Mouse (Mus musculus) heart, embryonic 13.5 days (tissue): ENCODE measurements around the gene Cd300ld3. TPM values are rescaled to one million over a fixed set of nuclear protein-coding genes. Genes with fewer than 3 reads are reported as not detected.
"Not testable (repeated sequence)": the region's sequence is repeated elsewhere in the genome, so short reads cannot be mapped to it uniquely, and the experiment has no call there.

Experiments used
- ATAC-seq: fragments of 200-750 bp; cut with Nextera tagmentation; 2 replicates; pipeline ENCODE4 v1.8.0; 2017; ENCODE audit warnings: moderate TSS enrichment; ENCODE audit not compliant: insufficient number of reproducible peaks, low FRiP score, low TSS enrichment; ENCODE audit errors: extremely low read depth
- H3K27ac ChIP-seq: fragments of 300-500 bp; sonication (generic); replicated peaks from 2 replicates; pipeline ENCODE4 v1.5.1; 2015; ENCODE audit warnings: moderate library complexity, mild to moderate bottlenecking, inconsistent platforms
- H3K27me3 ChIP-seq: fragments of 300-500 bp; sonication (generic); replicated peaks from 2 replicates; pipeline ENCODE4 v1.6.1; 2015; ENCODE audit warnings: mild to moderate bottlenecking, inconsistent platforms
- H3K36me3 ChIP-seq: fragments of 300-500 bp; sonication (generic); 2 replicates; pipeline ENCODE4 v1.6.1; 2015; ENCODE audit warnings: mild to moderate bottlenecking, inconsistent platforms
- H3K4me1 ChIP-seq: fragments of 300-500 bp; sonication (generic); 2 replicates; pipeline ENCODE4 v1.6.1; 2015; ENCODE audit warnings: inconsistent platforms
- H3K4me2 ChIP-seq: fragments of 300-500 bp; sonication (generic); 2 replicates; pipeline ENCODE4 v1.6.1; 2015; ENCODE audit warnings: inconsistent platforms, mild to moderate bottlenecking, moderate library complexity
- H3K4me3 ChIP-seq: fragments of 300-500 bp; sonication (generic); 2 replicates; pipeline ENCODE4 v1.5.1; 2015; ENCODE audit warnings: moderate library complexity, mild to moderate bottlenecking, inconsistent platforms
- H3K9ac ChIP-seq: fragments of 300-500 bp; sonication (generic); 2 replicates; pipeline ENCODE4 v1.6.1; 2015; ENCODE audit warnings: inconsistent platforms, mild to moderate bottlenecking, moderate library complexity
- H3K9me3 ChIP-seq: fragments of 300-500 bp; sonication (generic); 2 replicates; pipeline ENCODE4 v1.6.1; 2016; ENCODE audit warnings: inconsistent platforms
- WGBS: fragments of 180-500 bp; shearing (Covaris S2); methylation state at CpG from one replicate; pipeline ENCODE4 v1.1.7; 2015; ENCODE audit warnings: mixed read lengths; 5-methylcytosine and 5-hydroxymethylcytosine counted together
- polyA plus RNA-seq: library from polyadenylated mRNA; unstranded; fragments of >200 nt; fragmentation: Nextera tagmentation; extraction: Ambion mirVana; gene quantifications from 2 replicates; pipeline ENCODE4 v1.2.1, GENCODE M21; 2015

The Cd300ld3 gene
- polyA plus RNA-seq, 1 experiment from 2014 or later, result not detected

GRCm38 (mm10) chr11:115052991-115053390 is 4.8 kb upstream of the Cd300ld3 start:
- 64% methylated on average over 1 of the region's 1 CpGs for WGBS

GRCm38 (mm10) chr11:115052206-115052605 is 4.0 kb upstream of the Cd300ld3 start:
- H3K9me3 ChIP-seq, result no peaks in the 10 kb centered on the region
- H3K4me3 ChIP-seq, result no peak overlapping the region
- no peaks in the 10 kb centered on the region for H3K4me1 ChIP-seq
- no peaks in the 10 kb centered on the region; the same call in 1 of the 2 replicates for H3K27me3 ChIP-seq
- no peak overlapping the region for H3K9ac ChIP-seq
- H3K36me3 ChIP-seq, result no peaks in the 10 kb centered on the region
- no peak overlapping the region for H3K4me2 ChIP-seq
- H3K27ac ChIP-seq, result no peak overlapping the region
- 4% methylated on average over 9 of the region's 9 CpGs for WGBS
- no peak for ATAC-seq

More at GRCm38 (mm10) chr11:115052991-115053390, 4.8 kb upstream of the Cd300ld3 start:
- H3K9me3 ChIP-seq, result no peaks in the 10 kb centered on the region
- H3K4me2 ChIP-seq, result no peak overlapping the region
- H3K4me1 ChIP-seq, result no peaks in the 10 kb centered on the region
- H3K27me3 ChIP-seq, result no peaks in the 10 kb centered on the region; the same call in 1 of the 2 replicates
- ATAC-seq, result no peak
- H3K36me3 ChIP-seq, result no peaks in the 10 kb centered on the region
- no peak overlapping the region for H3K27ac ChIP-seq
- H3K9ac ChIP-seq, result no peak overlapping the region
- H3K4me3 ChIP-seq, result no peak overlapping the region

DNA sequence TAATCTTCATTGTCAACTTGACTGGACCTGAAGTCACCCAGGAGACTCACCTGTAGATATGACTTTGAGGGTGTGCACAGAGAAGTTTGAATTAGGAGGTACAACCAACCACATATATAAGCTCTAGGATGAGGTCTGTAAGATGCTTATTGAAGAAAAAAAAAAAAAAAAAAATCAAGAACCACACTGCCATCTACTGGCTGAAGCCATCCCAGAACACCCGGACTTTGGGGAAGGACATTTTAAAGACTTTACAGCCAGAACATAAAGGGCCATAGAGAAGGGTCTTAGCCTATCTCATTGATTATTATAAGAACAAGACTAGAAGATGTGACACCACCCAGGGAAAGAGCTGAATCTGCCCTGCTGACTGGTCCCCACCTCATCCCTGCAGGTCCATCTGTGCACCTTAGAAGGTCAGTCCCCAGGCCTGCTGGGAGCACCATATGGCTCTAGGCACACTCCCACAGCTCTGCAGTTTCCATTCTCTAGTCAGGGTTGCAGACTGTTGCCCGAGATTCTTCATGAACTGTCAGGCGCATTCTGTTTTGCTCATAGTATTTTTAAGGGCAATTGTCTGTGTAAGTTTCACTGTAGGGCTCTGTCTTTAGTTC is 1.2 kb upstream of the Cd300ld3 start:
- Histone ChIP-seq H3K36me3 (no peaks in the 10 kb centered on the region), H3K4me3 (no peak overlapping the region), H3K9me3 (no peaks in the 10 kb centered on the region), H3K9ac (no peak overlapping the region), H3K4me2 (no peak overlapping the region), H3K27me3 (no peaks in the 10 kb centered on the region; the same call in 1 of the 2 replicates), H3K27ac (no peak overlapping the region), H3K4me1 (no peaks in the 10 kb centered on the region)
- no peak for ATAC-seq
- 30% methylated on average over 3 of the region's 3 CpGs for WGBS

DNA sequence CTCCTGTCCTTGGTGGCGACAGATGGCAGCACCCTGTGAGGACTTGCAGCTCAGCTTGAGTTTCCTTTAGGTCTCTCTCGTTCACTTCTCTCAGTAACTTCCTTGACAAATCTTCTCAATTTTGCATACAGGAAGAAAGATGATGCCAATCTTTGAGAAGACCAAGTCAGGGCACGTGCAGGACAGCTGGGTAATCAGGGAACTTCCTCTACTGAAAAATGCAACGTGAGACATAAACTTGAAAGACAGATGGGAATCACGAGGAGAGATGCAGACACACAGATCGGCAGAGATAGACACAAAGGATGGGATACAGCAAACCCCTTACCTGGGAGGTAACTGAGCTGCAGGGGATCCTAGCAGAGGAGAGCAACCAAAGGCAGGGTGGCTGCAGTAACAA is 10.5 kb downstream of the Cd300ld3 start, which contains the start of gene Cd300ld5:
Cd300ld5 (minus strand) TSS at position 101 of the 400 bp plus-strand sequence.
- H3K4me2 ChIP-seq, H3K4me3 ChIP-seq, H3K27me3 ChIP-seq, ATAC-seq, H3K9ac ChIP-seq, H3K27ac ChIP-seq, H3K9me3 ChIP-seq, H3K36me3 ChIP-seq, H3K4me1 ChIP-seq: not testable (repeated sequence)
- WGBS, result no CpG with 5 or more reads among the region's 6 CpGs

DNA sequence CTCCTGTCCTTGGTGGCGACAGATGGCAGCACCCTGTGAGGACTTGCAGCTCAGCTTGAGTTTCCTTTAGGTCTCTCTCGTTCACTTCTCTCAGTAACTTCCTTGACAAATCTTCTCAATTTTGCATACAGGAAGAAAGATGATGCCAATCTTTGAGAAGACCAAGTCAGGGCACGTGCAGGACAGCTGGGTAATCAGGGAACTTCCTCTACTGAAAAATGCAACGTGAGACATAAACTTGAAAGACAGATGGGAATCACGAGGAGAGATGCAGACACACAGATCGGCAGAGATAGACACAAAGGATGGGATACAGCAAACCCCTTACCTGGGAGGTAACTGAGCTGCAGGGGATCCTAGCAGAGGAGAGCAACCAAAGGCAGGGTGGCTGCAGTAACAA is 21.3 kb downstream of the Cd300ld3 start, which contains the start of gene Cd300ld4:
Cd300ld4 (minus strand) TSS at position 101 of the 400 bp plus-strand sequence.
- H3K4me2 ChIP-seq, H3K36me3 ChIP-seq: not testable (repeated sequence)
- WGBS, result no CpG with 5 or more reads among the region's 6 CpGs

DNA sequence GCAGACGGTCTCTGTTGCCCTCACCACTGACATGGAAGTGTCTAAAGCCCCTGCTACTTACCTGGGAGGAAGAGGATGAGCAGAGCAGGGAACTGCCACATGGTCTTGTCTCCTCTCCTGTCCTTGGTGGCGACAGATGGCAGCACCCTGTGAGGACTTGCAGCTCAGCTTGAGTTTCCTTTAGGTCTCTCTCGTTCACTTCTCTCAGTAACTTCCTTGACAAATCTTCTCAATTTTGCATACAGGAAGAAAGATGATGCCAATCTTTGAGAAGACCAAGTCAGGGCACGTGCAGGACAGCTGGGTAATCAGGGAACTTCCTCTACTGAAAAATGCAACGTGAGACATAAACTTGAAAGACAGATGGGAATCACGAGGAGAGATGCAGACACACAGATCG is 32.1 kb downstream of the Cd300ld3 start, which contains the start of gene Cd300ld2:
Cd300ld2 (minus strand) TSS at position 101 of the 400 bp plus-strand sequence.
- not testable (repeated sequence) for ATAC-seq, H3K27me3 ChIP-seq, H3K9me3 ChIP-seq, H3K9ac ChIP-seq, H3K4me2 ChIP-seq, H3K4me3 ChIP-seq, H3K36me3 ChIP-seq, H3K27ac ChIP-seq, H3K4me1 ChIP-seq
- WGBS, result no CpG with 5 or more reads among the region's 7 CpGs

More for the DNA sequence above, 21.3 kb downstream of the Cd300ld3 start, which contains the start of gene Cd300ld4:
- not testable (repeated sequence) for H3K27ac ChIP-seq, H3K9me3 ChIP-seq, ATAC-seq, H3K4me3 ChIP-seq, H3K4me1 ChIP-seq, H3K9ac ChIP-seq, H3K27me3 ChIP-seq

GRCm38 (mm10) chr11:115004070-115004469 is 44.1 kb downstream of the Cd300ld3 start:
- no peak for ATAC-seq
- Histone ChIP-seq H3K27ac (no peak overlapping the region), H3K9ac (no peak overlapping the region), H3K4me2 (no peak overlapping the region), H3K9me3 (no peaks in the 10 kb centered on the region), H3K36me3 (no peaks in the 10 kb centered on the region), H3K4me3 (no peak overlapping the region), H3K4me1 (no peaks in the 10 kb centered on the region), H3K27me3 (0 out of 2 replicates have a peak, but pooled peaks cover 4% of the 10 kb centered on the region)
- 71% methylated on average over 5 of the region's 5 CpGs for WGBS

DNA sequence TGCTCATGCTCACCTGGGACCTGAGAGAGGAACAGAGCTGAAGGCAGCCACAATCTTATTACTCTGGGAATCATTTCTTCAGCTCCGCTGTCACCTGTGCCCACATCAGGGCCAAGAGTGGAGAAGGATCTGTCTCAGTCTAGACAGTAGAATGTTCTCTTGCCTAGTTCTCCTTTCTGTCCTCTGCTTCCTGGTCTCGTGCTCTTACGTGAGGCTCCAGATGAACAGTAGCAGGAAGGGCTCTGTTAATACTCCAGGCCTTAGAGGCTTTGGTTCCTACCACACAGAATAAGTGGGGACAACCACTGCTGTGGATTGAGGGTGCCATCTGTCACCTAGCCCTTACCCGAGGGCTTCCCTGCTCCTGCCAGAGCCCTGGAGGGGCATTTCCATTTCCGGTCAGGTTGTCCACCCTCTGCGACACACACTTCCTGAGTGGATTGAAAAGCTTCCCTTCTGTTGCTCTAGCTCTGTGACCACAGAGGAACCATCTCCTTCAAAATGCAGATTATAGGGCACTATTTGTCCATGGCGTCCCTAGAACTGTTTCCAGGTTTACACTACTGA is 46.7 kb downstream of the Cd300ld3 start, which contains the start of gene Cd300c2:
Cd300c2 (minus strand) TSS at position 407 of the 567 bp plus-strand sequence.
- no peaks in the 10 kb centered on the region for H3K4me1 ChIP-seq
- no peak within 1 kb of the TSS for H3K9ac ChIP-seq
- no peak within 1 kb of the TSS for H3K4me2 ChIP-seq
- no peaks in the 10 kb centered on the region for H3K36me3 ChIP-seq
- no peaks in the 10 kb centered on the region for H3K9me3 ChIP-seq
- ATAC-seq, result no peak
- 0 out of 2 replicates have a peak, but pooled peaks cover 8% of the 10 kb centered on the region for H3K27me3 ChIP-seq
- WGBS, result 70% methylated on average over 7 of the region's 7 CpGs
- H3K27ac ChIP-seq, result no peak within 1 kb of the TSS
- H3K4me3 ChIP-seq, result no peak within 1 kb of the TSS

Other genes with a start within 250 kb of the Cd300ld3 start
- not detected in 2 replicates for gene Gpr142, start 249.5 kb downstream of the Cd300ld3 start, polyA plus RNA-seq
- gene Gprc5c, start 197.3 kb downstream of the Cd300ld3 start, polyA plus RNA-seq, result 20.6 and 20.7 TPM in 2 replicates
- gene Cd300a, start 158.4 kb downstream of the Cd300ld3 start, polyA plus RNA-seq, result 0.82 and 1.4 TPM in 2 replicates
- 0.45 and 0.49 TPM in 2 replicates for gene Cd300lb, start 114.0 kb downstream of the Cd300ld3 start, polyA plus RNA-seq
- gene Cd300c, start 79.3 kb downstream of the Cd300ld3 start, polyA plus RNA-seq, result not detected in 2 replicates
- 0.05 and 0.40 TPM in 2 replicates for gene Cd300ld, start 58.5 kb downstream of the Cd300ld3 start, polyA plus RNA-seq
- 1.6 and 1.9 TPM in 2 replicates for gene Cd300c2, start 46.5 kb downstream of the Cd300ld3 start, polyA plus RNA-seq
- not detected in 2 replicates for gene Cd300ld2, start 32.2 kb downstream of the Cd300ld3 start, polyA plus RNA-seq
- gene Cd300ld4, start 21.4 kb downstream of the Cd300ld3 start, polyA plus RNA-seq, result not detected in 2 replicates
- not detected in 2 replicates for gene Cd300ld5, start 10.6 kb downstream of the Cd300ld3 start, polyA plus RNA-seq
- gene Cd300e, start 13.8 kb upstream of the Cd300ld3 start, polyA plus RNA-seq, result not detected in 2 replicates
- 1.2 and 1.7 TPM in 2 replicates for gene Rab37, start 43.0 kb upstream of the Cd300ld3 start, polyA plus RNA-seq
- 0.37 and 0.38 TPM in 2 replicates for gene Cd300lf, start 85.6 kb upstream of the Cd300ld3 start, polyA plus RNA-seq
- gene Slc9a3r1, start 114.9 kb upstream of the Cd300ld3 start, polyA plus RNA-seq, result 23.1 and 24.4 TPM in 2 replicates
- 7.1 and 7.7 TPM in 2 replicates for gene Tmem104, start 139.1 kb upstream of the Cd300ld3 start, polyA plus RNA-seq
- 13.8 and 19.0 TPM in 2 replicates for gene Nat9, start 139.4 kb upstream of the Cd300ld3 start, polyA plus RNA-seq
- gene Grin2c, start 218.8 kb upstream of the Cd300ld3 start, polyA plus RNA-seq, result 0.04 TPM in 1 of 2 replicates, not detected in the other
- 9.5 and 11.7 TPM in 2 replicates for gene Fdxr, start 228.6 kb upstream of the Cd300ld3 start, polyA plus RNA-seq
- gene Fads6, start 249.3 kb upstream of the Cd300ld3 start, polyA plus RNA-seq, result 0.71 and 0.74 TPM in 2 replicates